Mouse (Mus musculus): ENCODE results near the gene Pld1.

DNA sequence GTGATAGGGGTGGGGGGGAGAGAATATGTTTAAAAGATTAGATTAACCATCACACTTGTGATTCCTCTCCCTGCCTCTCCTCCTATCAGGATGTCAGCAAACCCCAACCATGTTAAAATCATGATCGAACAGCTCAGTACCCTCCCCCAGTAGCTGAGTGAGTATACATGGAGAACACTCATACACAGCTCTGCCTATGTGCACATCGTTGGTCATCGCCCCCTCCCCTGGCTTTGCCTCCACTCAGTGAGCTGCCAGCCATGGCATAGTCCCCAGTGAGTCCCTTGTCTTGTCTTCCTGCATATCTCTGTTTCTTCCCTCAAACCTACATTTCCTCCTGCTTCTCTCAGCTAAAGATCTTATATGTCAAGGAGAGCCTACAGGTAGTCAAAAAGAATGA is 36.5 kb downstream of the Pld1 start:
- no peak for TF ChIP-seq CTCF (IDR thresholded peaks at IDR 0.05; ENCODE audit: extremely low read depth, insufficient read length, insufficient replicate concordance, low read depth, low read length)
- TF ChIP-seq POLR2A (IDR thresholded peaks at IDR 0.05; ENCODE audit: low read depth, low read length), result no peak

Data from small intestine, adult 2 months (tissue).